Mouse (Mus musculus) bone marrow, adult 2 months (tissue): ENCODE data around the gene Abcd3.

Experiments
- CTCF ChIP-seq: fragments of 200-500 bp; IDR thresholded peaks from 2 replicates; pipeline ENCODE4 v1.5.1; 2011; ENCODE audit warnings: low read length, control low read depth; ENCODE audit not compliant: control insufficient read depth, insufficient read depth
- POLR2A ChIP-seq: fragments of 200-500 bp; IDR thresholded peaks from 2 replicates; pipeline ENCODE4 v1.6.1; 2011; ENCODE audit warnings: low read depth, mild to moderate bottlenecking, control low read depth, low read length, borderline replicate concordance; ENCODE audit not compliant: control insufficient read depth

- TF ChIP-seq CTCF, result no peak
- no peak for TF ChIP-seq POLR2A
Observed at GRCm38 (mm10) chr3:121766048-121766447, 49.1 kb downstream of the Abcd3 start.
